ENCODE assay signal across 8 mouse cellular contexts in the genomic region with DNA sequence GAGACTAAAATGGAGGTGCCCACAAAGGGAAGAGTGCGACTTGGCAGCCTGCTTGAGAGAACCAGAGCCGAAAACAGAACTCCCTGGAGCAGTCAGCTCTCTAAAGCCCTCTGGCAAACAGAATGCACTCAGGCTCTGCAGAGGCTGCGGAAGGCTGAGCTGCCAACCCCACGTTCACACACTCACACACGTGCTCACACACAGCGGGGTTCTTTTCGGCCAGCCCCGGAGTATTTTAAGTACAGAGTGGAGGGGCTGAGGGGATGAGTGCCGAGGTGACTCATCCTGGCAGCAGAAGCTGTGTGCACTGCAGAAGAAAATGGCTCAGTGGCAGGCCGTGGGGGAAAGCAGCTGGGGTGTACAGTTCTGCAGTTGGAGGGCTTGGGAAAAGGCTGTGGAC. TPM values are rescaled to one million over a fixed set of nuclear protein-coding genes. Genes with fewer than 3 reads are reported as not detected.
A peak's percentile ranks its signal among the peaks of the same experiment; 100 is the strongest.
DNase-seq lines count a peak whose midpoint lies in the region; ATAC-seq lines count a peak whose summit lies in the region.

No protein-coding gene starts in this region.

- H3K4me3 ChIP-seq in neural tube, embryonic 12.5 days: no peak overlapping the region
- H3K4me3 ChIP-seq in heart, embryonic 13.5 days: peak overlapping the region; percentile 30
- no peak overlapping the region for H3K4me3 ChIP-seq in liver, embryonic 11.5 days (ENCODE audit: low read depth, low read length)

- DNase-seq in neural tube, embryonic 10.5 days (ENCODE audit: extremely low spot score, low spot score): no peak
- peak; percentile 26 to 52 for DNase-seq in cerebellum, postnatal 4 days (ENCODE audit: low spot score in 2 of 2)
- DNase-seq in kidney, postnatal 25 days: peak; percentile 49 to 84
- DNase-seq in lung, postnatal 36 days: peak; percentile 56
- no peak for DNase-seq in liver, embryonic 11.5 days (ENCODE audit: low spot score)
- DNase-seq in thymus, postnatal 0 days (ENCODE audit: low spot score): no peak

- H3K4me1 ChIP-seq in neural tube, embryonic 12.5 days: peaks cover 19% of the 10 kb centered on the region
- H3K4me1 ChIP-seq in heart, embryonic 13.5 days: peaks cover 43% of the 10 kb centered on the region
- H3K4me1 ChIP-seq in liver, embryonic 11.5 days (replicated peaks; ENCODE audit: control insufficient read depth, insufficient read depth, low read length): no peaks in the 10 kb centered on the region

- H3K9me3 ChIP-seq in neural tube, embryonic 12.5 days: no peaks in the 10 kb centered on the region
- H3K9me3 ChIP-seq in heart, embryonic 13.5 days: no peaks in the 10 kb centered on the region
- H3K9me3 ChIP-seq in liver, embryonic 11.5 days (ENCODE audit: control insufficient read depth, low read length): no peaks in the 10 kb centered on the region

- 0 out of 2 replicates have a peak overlapping the region, but pooled peaks have one; percentile 1 for H3K4me2 ChIP-seq in neural tube, embryonic 12.5 days (replicated peaks)
- peak overlapping the region; percentile 75 for H3K4me2 ChIP-seq in heart, embryonic 13.5 days
- H3K4me2 ChIP-seq in liver, embryonic 11.5 days: no peak overlapping the region

- no peaks in the 10 kb centered on the region; the same call in 1 of the 2 replicates for H3K27me3 ChIP-seq in neural tube, embryonic 12.5 days (replicated peaks)
- H3K27me3 ChIP-seq in heart, embryonic 13.5 days (replicated peaks): peaks cover 26% of the 10 kb centered on the region
- H3K27me3 ChIP-seq in liver, embryonic 11.5 days (replicated peaks; ENCODE audit: control insufficient read depth, insufficient read depth, low read length): peaks cover 44% of the 10 kb centered on the region

- no peak overlapping the region for H3K27ac ChIP-seq in neural tube, embryonic 12.5 days
- H3K27ac ChIP-seq in heart, embryonic 13.5 days (replicated peaks): peak overlapping the region; percentile 90
- H3K27ac ChIP-seq in liver, embryonic 11.5 days (ENCODE audit: low read depth, low read length): no peak overlapping the region

- no peaks in the 10 kb centered on the region for H3K36me3 ChIP-seq in neural tube, embryonic 12.5 days
- no peaks in the 10 kb centered on the region for H3K36me3 ChIP-seq in heart, embryonic 13.5 days
- H3K36me3 ChIP-seq in liver, embryonic 11.5 days (ENCODE audit: control insufficient read depth, insufficient read depth, low read length): no peaks in the 10 kb centered on the region

- no peak overlapping the region for H3K9ac ChIP-seq in neural tube, embryonic 12.5 days
- H3K9ac ChIP-seq in heart, embryonic 13.5 days: peak overlapping the region; percentile 71
- H3K9ac ChIP-seq in liver, embryonic 11.5 days (ENCODE audit: low read depth, low read length): no peak overlapping the region

- WGBS in neural tube, embryonic 12.5 days: 32% methylated on average over 10 of the region's 10 CpGs
- WGBS in heart, embryonic 13.5 days: 26% methylated on average over 10 of the region's 10 CpGs
- 45% methylated on average over 10 of the region's 10 CpGs for WGBS in liver, embryonic 11.5 days

- ATAC-seq in neural tube, embryonic 12.5 days (ENCODE audit: low FRiP score, low read depth): no peak
- peak; percentile 37; the same call in 1 of the 2 replicates for ATAC-seq in heart, embryonic 13.5 days (ENCODE audit: extremely low read depth, insufficient number of reproducible peaks, low FRiP score, low TSS enrichment)
- ATAC-seq in liver, embryonic 11.5 days (replicated peaks; ENCODE audit: low FRiP score): no peak

RNA-seq across cellular contexts. Expression of gene Atp1b1, which starts 3.6 kb away (rescaled TPM):
- polyA plus RNA-seq in neural tube, embryonic 12.5 days (2016; fragmentation: Nextera tagmentation; extraction: Ambion mirVana): 64.1 and 64.8 TPM in 2 replicates
- 293 and 324 TPM in 2 replicates for polyA plus RNA-seq in heart, embryonic 13.5 days (2015; fragmentation: Nextera tagmentation; extraction: Ambion mirVana)
- 18.2 and 18.6 TPM in 2 replicates for polyA plus RNA-seq in liver, embryonic 11.5 days (2014; fragmentation: Nextera tagmentation; extraction: Ambion mirVana)
- polyA plus RNA-seq in thymus, postnatal 0 days (2015; fragmentation: Nextera tagmentation; extraction: Ambion mirVana): 53.7 and 60.1 TPM in 2 replicates

Comparison
In these comparisons a context has a peak if more than half of its experiments do, and no peak if none do; other contexts are left out.
1. DNase-seq: peak in cerebellum, postnatal 4 days (2 of 2), kidney, postnatal 25 days (2 of 2) and lung, postnatal 36 days (single experiment); none in neural tube, embryonic 10.5 days (single experiment), liver, embryonic 11.5 days (single experiment) and thymus, postnatal 0 days (single experiment).